Mouse (Mus musculus) neural tube, embryonic 13.5 days (tissue): ENCODE results near the gene Rab44. TPM values are rescaled to one million over a fixed set of nuclear protein-coding genes. Genes with fewer than 3 reads are reported as not detected.
A peak's percentile ranks its signal among the peaks of the same experiment; 100 is the strongest.

Source experiments
- ATAC-seq: fragments of 200-750 bp; cut with Nextera tagmentation; 2 replicates; pipeline ENCODE4 v1.8.0; 2017; ENCODE audit warnings: low read depth, mild to moderate bottlenecking, moderate TSS enrichment, moderate library complexity
- H3K27ac ChIP-seq: fragments of 300-500 bp; sonication (generic); replicated peaks from 2 replicates; pipeline ENCODE4 v1.5.1; 2015; ENCODE audit warnings: moderate library complexity, mild to moderate bottlenecking, inconsistent platforms
- H3K27me3 ChIP-seq: fragments of 300-500 bp; sonication (generic); 2 replicates; pipeline ENCODE4 v1.6.1; 2015; ENCODE audit warnings: mild to moderate bottlenecking, inconsistent platforms
- H3K36me3 ChIP-seq: fragments of 300-500 bp; sonication (generic); 2 replicates; pipeline ENCODE4 v1.6.1; 2015; ENCODE audit warnings: mild to moderate bottlenecking, inconsistent platforms
- H3K4me1 ChIP-seq: fragments of 300-500 bp; sonication (generic); replicated peaks from 2 replicates; pipeline ENCODE4 v1.6.1; 2015; ENCODE audit warnings: inconsistent platforms
- H3K4me2 ChIP-seq: fragments of 300-500 bp; sonication (generic); 2 replicates; pipeline ENCODE4 v1.6.1; 2015; ENCODE audit warnings: inconsistent platforms, mild to moderate bottlenecking, moderate library complexity
- H3K4me3 ChIP-seq: fragments of 300-500 bp; sonication (generic); 2 replicates; pipeline ENCODE4 v1.5.1; 2015; ENCODE audit warnings: mild to moderate bottlenecking, inconsistent platforms
- H3K9ac ChIP-seq: fragments of 300-500 bp; sonication (generic); 2 replicates; pipeline ENCODE4 v1.6.1; 2015; ENCODE audit warnings: moderate library complexity, mild to moderate bottlenecking, inconsistent platforms
- H3K9me3 ChIP-seq: fragments of 300-500 bp; sonication (generic); 2 replicates; pipeline ENCODE4 v1.6.1; 2016; ENCODE audit warnings: inconsistent platforms
- WGBS: fragments of 180-500 bp; shearing (Covaris S2); methylation state at CpG from one replicate; pipeline ENCODE4 v1.1.7; 2015; 5-methylcytosine and 5-hydroxymethylcytosine counted together
- polyA plus RNA-seq: library from polyadenylated mRNA; unstranded; fragments of >200 nt; fragmentation: Nextera tagmentation; extraction: Ambion mirVana; gene quantifications from 2 replicates; pipeline ENCODE4 v1.2.1, GENCODE M21; 2015

The Rab44 gene
- polyA plus RNA-seq, 1 experiment from 2014 or later, result 0.11 TPM

DNA sequence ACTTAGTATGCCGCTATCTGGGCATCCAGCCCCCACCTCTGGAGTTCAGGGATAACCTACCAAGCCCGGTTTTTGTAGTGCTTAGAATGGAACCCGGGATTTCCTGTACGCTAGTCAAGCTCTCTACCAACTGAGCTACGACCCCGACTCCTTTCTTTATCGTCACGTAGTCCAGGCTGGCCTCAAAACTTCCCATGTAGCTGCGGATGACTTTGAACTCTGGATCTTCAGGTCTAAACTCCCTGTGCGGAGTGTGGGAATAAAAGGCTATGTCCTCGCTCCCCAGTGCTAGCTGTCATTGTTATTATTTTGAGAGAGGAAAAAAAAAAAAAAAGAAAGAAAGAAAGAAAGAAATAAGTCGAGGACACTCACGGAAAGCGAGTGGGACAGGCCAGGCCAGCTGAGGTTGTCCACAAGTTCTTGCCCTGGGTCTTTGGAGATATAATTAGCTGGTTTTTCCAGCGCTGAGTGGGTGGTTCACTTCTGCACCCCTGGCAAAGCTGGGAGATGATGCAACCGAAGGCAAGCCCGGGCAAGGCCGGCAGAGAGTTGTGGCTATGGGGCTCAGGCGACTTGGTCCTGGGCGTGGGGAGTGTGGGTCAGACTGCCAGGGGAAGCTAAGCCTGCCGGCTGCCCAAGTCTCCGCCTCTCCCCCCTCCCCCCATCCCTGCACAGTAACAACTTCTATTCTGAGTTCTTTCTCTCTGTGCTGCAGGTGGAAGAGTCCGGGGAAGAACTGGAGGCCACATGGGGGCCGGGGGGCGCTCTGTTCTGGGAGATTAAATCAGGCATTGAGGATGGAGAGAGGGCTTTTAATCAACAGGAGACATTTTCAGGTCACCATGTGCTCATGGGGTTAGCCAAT is 35.2 kb upstream of the Rab44 start:
- Histone ChIP-seq H3K27me3 (peaks cover 20% of the 10 kb centered on the region), H3K27ac (peak overlapping the region; percentile 65), H3K4me3 (peak overlapping the region; percentile 15), H3K9ac (peak overlapping the region; percentile 49; the same call in 1 of the 2 replicates), H3K4me1 (peaks cover 36% of the 10 kb centered on the region), H3K4me2 (peak overlapping the region; percentile 46), H3K9me3 (no peaks in the 10 kb centered on the region), H3K36me3 (no peaks in the 10 kb centered on the region)
- 0 out of 2 replicates have a peak, but pooled peaks have one; percentile 12 for ATAC-seq
- WGBS, result 6% methylated on average over 25 of the region's 25 CpGs

DNA sequence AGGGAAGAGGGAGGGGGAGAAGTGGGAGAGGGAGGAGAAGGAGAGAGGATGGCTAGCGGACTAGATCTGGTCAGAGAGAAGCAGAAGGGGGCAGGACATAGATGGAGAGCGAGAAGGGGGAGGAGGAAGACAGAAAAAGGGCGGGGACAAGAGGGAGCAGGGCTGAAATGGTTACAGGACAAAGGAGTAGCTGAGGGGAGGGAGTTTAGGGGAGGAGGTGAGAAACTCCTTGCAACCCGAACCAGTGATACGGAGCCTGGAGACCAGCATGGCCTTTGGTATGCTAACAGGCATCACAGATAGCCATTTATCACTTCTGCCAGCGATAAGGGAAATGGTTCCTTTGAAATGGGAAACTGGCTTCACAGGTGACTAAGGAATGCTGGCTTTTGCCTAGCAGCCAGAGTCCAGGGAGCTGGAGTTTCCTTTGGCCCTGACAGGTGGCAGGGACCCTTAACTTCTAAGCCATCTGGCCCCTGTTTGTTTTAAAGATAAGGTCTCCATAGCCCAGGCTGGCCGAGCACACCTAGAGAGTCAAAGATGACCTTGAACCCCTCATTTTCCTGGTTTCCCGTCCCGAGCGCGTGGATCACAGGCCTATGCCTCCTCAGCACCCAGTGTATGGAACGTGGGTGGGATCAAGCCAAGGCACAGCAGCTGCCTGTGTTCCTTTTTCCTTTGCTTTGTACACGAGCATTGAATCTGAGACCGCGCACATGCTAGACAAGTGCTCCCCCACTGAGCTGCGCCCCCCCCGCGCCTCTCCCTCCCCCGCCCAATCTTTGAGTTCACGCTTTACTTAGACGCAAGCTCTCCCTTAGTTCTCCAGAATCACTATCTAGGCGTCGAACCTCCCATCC is 33.0 kb upstream of the Rab44 start:
- peak overlapping the region; percentile 40 for H3K4me2 ChIP-seq
- H3K9ac ChIP-seq, result no peak overlapping the region
- 0 out of 2 replicates have a peak, but pooled peaks have one; percentile 62 for ATAC-seq
- H3K36me3 ChIP-seq, result no peaks in the 10 kb centered on the region
- H3K27me3 ChIP-seq, result peaks cover 20% of the 10 kb centered on the region
- no peaks in the 10 kb centered on the region for H3K9me3 ChIP-seq
- 3% methylated on average over 22 of the region's 23 CpGs for WGBS
- H3K27ac ChIP-seq, result 0 out of 2 replicates have a peak overlapping the region, but pooled peaks have one; percentile 23
- H3K4me3 ChIP-seq, result no peak overlapping the region
- H3K4me1 ChIP-seq, result peaks cover 36% of the 10 kb centered on the region

DNA sequence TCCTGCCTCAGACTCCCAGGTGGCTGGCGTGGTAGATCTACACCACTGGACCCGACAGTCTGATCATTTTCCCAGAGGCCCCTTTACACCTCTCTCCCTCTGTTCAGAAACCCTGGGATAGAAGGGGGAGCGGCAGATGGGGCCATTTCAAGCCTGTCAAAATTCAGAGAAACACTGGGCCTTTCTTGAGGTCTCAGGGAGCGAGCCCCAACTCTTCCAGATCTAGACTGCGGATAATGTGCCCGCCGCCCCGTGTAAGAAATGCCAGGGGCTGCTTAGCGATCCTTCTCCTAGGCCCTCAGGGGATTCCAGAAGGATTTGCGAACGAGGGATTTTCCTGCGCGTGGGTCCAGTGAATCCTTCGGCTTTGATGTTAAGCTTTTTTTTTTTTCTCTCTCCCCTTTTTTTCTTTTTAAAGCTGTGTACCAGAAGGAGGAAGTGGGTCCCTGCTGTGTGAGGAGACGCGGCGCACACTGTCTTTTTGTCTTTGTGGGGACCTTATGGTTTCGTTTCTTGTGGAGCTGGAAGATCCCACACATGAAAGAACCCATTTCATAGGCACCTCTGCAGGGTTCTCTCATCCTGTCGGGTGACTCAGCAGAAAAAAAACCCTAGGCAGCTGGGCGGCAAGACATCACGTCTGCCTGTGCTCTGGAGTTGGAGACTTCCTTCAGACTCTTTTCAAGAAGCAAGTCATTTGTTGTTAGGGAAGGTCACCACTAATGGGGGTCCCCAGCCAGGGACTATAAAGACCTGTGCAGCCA is 32.1 kb upstream of the Rab44 start:
- ATAC-seq, result peak; percentile 24; the same call in 1 of the 2 replicates
- no peak overlapping the region for H3K4me3 ChIP-seq
- peak overlapping the region; percentile 60 for H3K9ac ChIP-seq
- H3K27me3 ChIP-seq, result peaks cover 20% of the 10 kb centered on the region
- 4% methylated on average over 21 of the region's 21 CpGs for WGBS
- no peaks in the 10 kb centered on the region for H3K36me3 ChIP-seq
- 0 out of 2 replicates have a peak overlapping the region, but pooled peaks have one; percentile 23 for H3K27ac ChIP-seq
- H3K4me2 ChIP-seq, result peak overlapping the region; percentile 40
- no peaks in the 10 kb centered on the region for H3K9me3 ChIP-seq
- H3K4me1 ChIP-seq, result peaks cover 36% of the 10 kb centered on the region

DNA sequence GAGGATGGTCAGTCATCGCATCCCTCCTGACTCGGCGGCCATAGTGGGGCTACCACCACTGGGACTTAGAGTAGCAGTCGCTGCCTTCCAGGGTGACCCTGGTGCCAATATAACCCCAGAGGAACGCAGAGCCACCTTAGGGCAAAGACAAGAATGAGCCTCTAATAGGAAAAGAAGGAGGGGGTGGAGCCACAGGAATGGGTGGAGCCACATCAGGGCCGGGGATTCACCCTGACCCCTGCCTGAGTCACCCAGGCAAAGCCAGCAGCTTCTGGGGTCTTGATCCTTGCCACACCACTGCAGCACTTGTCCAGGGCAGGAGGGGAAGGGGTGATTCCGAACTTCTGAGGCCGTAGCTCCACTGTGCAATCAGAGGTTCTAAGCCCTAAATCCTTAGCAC is 30.4 kb upstream of the Rab44 start:
- Histone ChIP-seq H3K36me3 (no peaks in the 10 kb centered on the region), H3K27ac (no peak overlapping the region), H3K9ac (no peak overlapping the region), H3K4me3 (no peak overlapping the region), H3K4me2 (no peak overlapping the region), H3K4me1 (peaks cover 30% of the 10 kb centered on the region), H3K27me3 (peaks cover 20% of the 10 kb centered on the region), H3K9me3 (no peaks in the 10 kb centered on the region)
- no peak for ATAC-seq
- WGBS, result 88% methylated on average over 8 of the region's 8 CpGs

DNA sequence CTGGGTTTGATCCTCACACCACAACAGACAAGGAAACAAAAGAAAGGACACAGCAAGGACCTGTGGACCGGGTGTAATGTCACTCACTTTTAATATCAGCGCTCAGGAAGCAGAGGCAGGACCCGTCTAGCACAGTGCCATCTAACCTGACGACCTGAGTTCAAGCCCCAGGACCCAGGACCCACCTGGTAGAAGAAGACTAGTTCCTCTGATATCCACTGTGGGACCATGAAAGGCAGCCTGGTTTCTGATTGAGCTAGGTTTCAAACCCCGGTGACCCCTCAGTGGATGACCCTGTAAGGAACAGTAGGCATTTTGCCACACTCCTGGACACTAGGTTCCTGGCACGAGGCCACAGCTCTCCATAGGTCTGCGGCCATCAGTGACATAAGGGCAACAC is 29.3 kb upstream of the Rab44 start:
- H3K4me1 ChIP-seq, result peaks cover 24% of the 10 kb centered on the region
- 93% methylated on average over 7 of the region's 7 CpGs for WGBS
- H3K4me2 ChIP-seq, result no peak overlapping the region
- H3K9ac ChIP-seq, result no peak overlapping the region
- no peaks in the 10 kb centered on the region for H3K36me3 ChIP-seq
- ATAC-seq, result no peak
- peaks cover 20% of the 10 kb centered on the region for H3K27me3 ChIP-seq
- H3K4me3 ChIP-seq, result no peak overlapping the region
- no peak overlapping the region for H3K27ac ChIP-seq
- no peaks in the 10 kb centered on the region for H3K9me3 ChIP-seq

DNA sequence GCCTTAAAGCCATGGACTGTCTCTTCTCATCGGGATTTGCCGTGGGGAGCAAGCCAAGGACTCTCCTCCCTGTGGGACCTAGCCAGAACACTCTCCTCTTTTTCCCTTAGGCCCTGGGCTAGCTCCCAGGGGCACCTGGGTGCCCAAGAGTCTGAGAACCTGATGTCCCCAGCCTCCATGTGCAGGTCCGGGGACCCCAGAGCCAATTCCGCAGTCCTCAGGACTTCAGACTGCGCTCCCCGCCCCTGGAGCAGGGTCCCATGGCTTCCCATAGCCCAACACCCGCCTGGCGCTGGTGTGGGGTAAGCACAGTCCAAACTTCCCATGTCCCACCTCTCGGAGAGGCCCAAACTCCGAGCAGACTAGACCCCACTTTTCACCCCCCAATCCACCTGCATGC is 28.7 kb upstream of the Rab44 start:
- WGBS, result 84% methylated on average over 10 of the region's 10 CpGs

DNA sequence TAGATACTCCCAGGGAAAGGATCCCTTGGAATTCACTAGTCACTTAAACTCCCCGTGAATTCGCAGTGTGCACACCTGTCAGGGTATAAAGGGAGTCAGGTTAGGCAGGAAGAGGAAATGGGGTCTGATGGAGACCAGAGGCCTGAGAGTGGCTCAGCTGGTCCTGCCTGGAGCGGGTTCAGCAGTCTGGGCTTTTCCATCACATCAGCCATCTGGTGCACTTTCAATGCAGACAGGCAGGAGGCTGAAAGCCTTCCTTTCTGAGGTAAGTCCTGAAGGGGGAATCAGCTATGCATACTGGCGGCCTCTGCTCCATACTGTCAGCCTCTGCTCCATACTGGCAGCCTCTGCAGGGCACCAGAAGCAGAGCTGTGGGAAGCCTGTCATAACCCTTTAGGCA is 27.0 kb upstream of the Rab44 start:
- WGBS, result 58% methylated on average over 4 of the region's 4 CpGs
- 0 out of 2 replicates have a peak overlapping the region, but pooled peaks have one; percentile 28 for H3K27ac ChIP-seq
- H3K4me3 ChIP-seq, result no peak overlapping the region
- H3K4me2 ChIP-seq, result no peak overlapping the region
- no peak overlapping the region for H3K9ac ChIP-seq
- ATAC-seq, result no peak
- H3K27me3 ChIP-seq, result peaks cover 10% of the 10 kb centered on the region
- H3K36me3 ChIP-seq, result no peaks in the 10 kb centered on the region
- H3K4me1 ChIP-seq, result peaks cover 8% of the 10 kb centered on the region; the same call in 1 of the 2 replicates
- H3K9me3 ChIP-seq, result no peaks in the 10 kb centered on the region

More for the DNA sequence above, 28.7 kb upstream of the Rab44 start:
- Histone ChIP-seq H3K4me3 (no peak overlapping the region), H3K9me3 (no peaks in the 10 kb centered on the region), H3K27me3 (peaks cover 20% of the 10 kb centered on the region), H3K27ac (no peak overlapping the region), H3K4me2 (no peak overlapping the region), H3K4me1 (peaks cover 24% of the 10 kb centered on the region), H3K9ac (no peak overlapping the region), H3K36me3 (no peaks in the 10 kb centered on the region)
- no peak for ATAC-seq

DNA sequence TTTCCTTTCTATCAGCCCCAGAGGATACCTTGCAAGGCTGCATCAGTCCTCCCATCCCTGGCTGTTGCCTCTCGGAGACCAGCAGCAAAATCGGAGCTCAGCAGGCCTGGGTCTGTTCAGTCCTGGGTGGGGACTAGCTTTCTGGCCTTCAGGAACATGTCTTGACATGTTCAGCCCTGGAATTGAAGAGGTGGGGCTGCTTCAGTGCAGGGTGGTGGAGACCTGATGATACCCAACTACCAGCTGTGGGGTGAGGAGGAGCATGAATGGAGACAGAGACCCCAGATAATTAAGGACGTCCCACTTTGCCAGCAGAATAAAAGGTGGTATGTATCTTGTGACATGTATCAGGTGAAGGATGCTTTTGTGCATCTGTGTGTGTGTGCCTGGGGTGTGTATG is 23.2 kb upstream of the Rab44 start, which contains the start of gene Cdkn1a:
Gene Cdkn1a (plus strand): TSS at position 201 of the 400 bp plus-strand sequence.
- Histone ChIP-seq H3K4me2 (no peak within 1 kb of the TSS), H3K36me3 (no peaks in the 10 kb centered on the region), H3K9ac (no peak within 1 kb of the TSS), H3K27me3 (peaks cover 35% of the 10 kb centered on the region), H3K9me3 (no peaks in the 10 kb centered on the region), H3K4me3 (no peak within 1 kb of the TSS), H3K4me1 (peaks cover 29% of the 10 kb centered on the region), H3K27ac (no peak within 1 kb of the TSS)
- WGBS, result 83% methylated on average over 3 of the region's 3 CpGs
- ATAC-seq, result no peak

DNA sequence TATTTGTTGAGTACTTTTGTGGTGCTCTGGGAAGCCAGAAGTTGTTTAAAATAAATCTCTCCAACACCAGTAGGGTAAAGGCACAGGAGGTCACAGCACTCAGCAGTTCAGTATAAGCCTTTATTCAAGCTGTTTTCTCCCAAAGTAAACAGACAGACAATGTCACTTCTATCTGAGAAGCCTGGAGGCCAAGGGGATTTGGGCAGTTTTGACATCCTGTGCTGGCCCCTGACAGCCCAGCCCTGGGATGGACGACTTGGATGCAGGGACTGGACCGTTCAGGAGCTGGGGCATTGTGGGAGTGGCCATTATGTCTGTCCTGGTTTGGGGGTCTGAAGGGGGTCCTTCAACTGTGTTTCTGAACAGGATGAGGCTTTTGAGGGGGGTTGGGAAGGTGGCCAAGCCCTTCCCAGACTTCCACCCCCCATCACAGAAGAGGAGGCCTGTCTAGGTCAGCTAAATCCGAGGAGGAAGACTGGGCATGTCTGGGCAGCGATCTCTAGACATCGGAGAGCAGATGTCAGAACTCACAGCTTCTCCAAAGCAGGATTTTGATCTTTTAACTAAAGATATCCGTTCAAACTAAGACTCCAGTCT is 22.5 kb upstream of the Rab44 start:
- no peak overlapping the region for H3K4me2 ChIP-seq
- 57% methylated on average over 6 of the region's 6 CpGs for WGBS
- H3K27me3 ChIP-seq, result peaks cover 40% of the 10 kb centered on the region
- H3K4me3 ChIP-seq, result no peak overlapping the region
- no peak for ATAC-seq
- no peaks in the 10 kb centered on the region for H3K36me3 ChIP-seq
- H3K9me3 ChIP-seq, result no peaks in the 10 kb centered on the region
- H3K4me1 ChIP-seq, result peaks cover 30% of the 10 kb centered on the region
- H3K27ac ChIP-seq, result no peak overlapping the region
- H3K9ac ChIP-seq, result no peak overlapping the region

DNA sequence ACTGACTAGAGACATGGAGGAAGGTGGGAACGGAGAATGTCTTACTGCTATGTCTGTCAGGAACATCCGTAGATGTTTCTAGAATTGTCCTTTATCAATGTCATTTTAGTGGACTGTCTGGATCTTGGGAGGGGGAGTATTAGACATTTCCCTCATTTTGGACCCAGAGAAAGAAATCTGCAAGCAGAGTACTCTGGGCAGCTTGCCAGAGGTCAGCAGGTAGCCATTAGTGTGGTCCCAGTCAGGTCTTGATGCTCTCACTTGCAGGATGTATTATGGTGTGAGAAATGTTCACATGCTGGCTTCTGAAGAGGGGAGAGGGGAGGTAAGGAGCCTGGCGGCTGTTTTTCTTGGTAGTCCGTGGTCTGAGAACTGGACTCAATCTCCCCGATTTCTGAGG is 21.4 kb upstream of the Rab44 start:
- H3K4me1 ChIP-seq, result peaks cover 27% of the 10 kb centered on the region
- no peak overlapping the region for H3K4me2 ChIP-seq
- 61% methylated on average over 5 of the region's 5 CpGs for WGBS

More for the DNA sequence above, 21.4 kb upstream of the Rab44 start:
- Histone ChIP-seq H3K4me3 (no peak overlapping the region), H3K27me3 (peaks cover 40% of the 10 kb centered on the region), H3K27ac (no peak overlapping the region), H3K9ac (no peak overlapping the region), H3K36me3 (no peaks in the 10 kb centered on the region), H3K9me3 (no peaks in the 10 kb centered on the region)
- ATAC-seq, result no peak
